9 mouse cellular contexts compared by ENCODE assay signal in the genomic region with DNA sequence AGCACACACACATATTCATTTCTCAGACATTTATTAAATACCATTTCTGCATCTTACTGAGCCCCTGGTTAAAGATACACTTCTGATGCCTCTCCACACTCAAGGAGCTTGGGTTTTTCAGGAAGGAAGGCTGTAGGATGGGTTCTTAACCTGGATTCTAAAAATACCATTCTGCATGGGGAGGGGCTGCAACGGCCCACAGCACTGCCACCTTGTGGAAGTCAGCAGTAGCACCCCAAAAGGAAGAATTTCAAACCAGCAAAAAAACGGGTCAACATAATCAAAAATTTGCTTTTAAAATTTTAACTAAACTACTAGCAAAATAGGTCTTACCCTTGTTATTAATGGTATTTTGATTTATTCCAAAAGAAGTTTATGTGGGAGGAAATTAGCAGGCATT. TPM values are rescaled to one million over a fixed set of nuclear protein-coding genes. Genes with fewer than 3 reads are reported as not detected.
DNase-seq lines count a peak whose midpoint lies in the region; ATAC-seq and TF ChIP-seq lines count a peak whose summit lies in the region.
"Had no signal": no experiment of that assay in that cellular context is flagged by ENCODE, and none has a peak within 500 bp of the region (broad histone marks: within the 10 kb centered on the region; RNA-seq: fewer than 3 reads in every experiment).

No protein-coding gene starts in this region.

- TF ChIP-seq POLR2A in liver, adult 2 months (IDR thresholded peaks at IDR 0.05; ENCODE audit: extremely low read depth, insufficient read depth, low read length), result no peak

- no peak overlapping the region for H3K9ac ChIP-seq in liver, adult 2 months (ENCODE audit: low read depth, low read length)
- no peak overlapping the region for H3K9ac ChIP-seq in kidney, embryonic 15.5 days

- H3K9me3 ChIP-seq in kidney, embryonic 15.5 days (replicated peaks), result no peaks in the 10 kb centered on the region

- no peaks in the 10 kb centered on the region for H3K79me2 ChIP-seq in liver, adult 2 months (ENCODE audit: control insufficient read depth, insufficient read depth, low read length)

- H3K36me3 ChIP-seq in liver, adult 2 months (ENCODE audit: control insufficient read depth, insufficient read depth, low read length), result peaks cover 13% of the 10 kb centered on the region
- no peaks in the 10 kb centered on the region for H3K36me3 ChIP-seq in kidney, embryonic 15.5 days

- no peak for ATAC-seq in kidney, embryonic 15.5 days (replicated peaks; ENCODE audit: low FRiP score)

- TF ChIP-seq CTCF in liver, adult 2 months (IDR thresholded peaks at IDR 0.05; ENCODE audit: low read depth, low read length), result peak; percentile 84

- no peak overlapping the region for H3K27ac ChIP-seq in liver, adult 2 months (replicated peaks; ENCODE audit: insufficient read depth, low read depth, low read length)
- no peak overlapping the region for H3K27ac ChIP-seq in kidney, embryonic 15.5 days

- WGBS in liver, adult 2 months, result 35% methylated on average over 2 of the region's 2 CpGs
- WGBS in kidney, embryonic 15.5 days, result 34% methylated on average over 2 of the region's 2 CpGs

- H3K4me3 ChIP-seq in liver, adult 2 months (ENCODE audit: insufficient read depth, low read depth, low read length), result no peak overlapping the region
- no peak overlapping the region for H3K4me3 ChIP-seq in kidney, embryonic 15.5 days (replicated peaks)

- DNase-seq in cerebellum, adult 18-20 months, result peak; percentile 15 to 26
- DNase-seq in cerebellum, adult 11-12 months, result no peak
- no peak for DNase-seq in liver, adult 2 months (ENCODE audit: extremely low read depth, low read depth, low spot score)
- DNase-seq in liver (no peak), R1 (ENCODE audit: low read depth, low spot score) (peak; percentile 16)
- peak; percentile 26 for DNase-seq in lung, postnatal 10 days
- no peak for DNase-seq in urinary bladder, adult 18-20 months (ENCODE audit: low spot score in 2 of 2)

- no peaks in the 10 kb centered on the region for H3K4me1 ChIP-seq in liver, adult 2 months (ENCODE audit: control insufficient read depth, insufficient read depth, low read length)
- no peaks in the 10 kb centered on the region for H3K4me1 ChIP-seq in kidney, embryonic 15.5 days

- no peak overlapping the region for H3K4me2 ChIP-seq in kidney, embryonic 15.5 days

- H3K27me3 ChIP-seq in liver, adult 2 months (ENCODE audit: control insufficient read depth, insufficient read depth, low read length), result no peaks in the 10 kb centered on the region
- H3K27me3 ChIP-seq in kidney, embryonic 15.5 days, result no peaks in the 10 kb centered on the region

RNA-seq across cellular contexts. Expression of a gene that starts 47.2 kb away (rescaled TPM):
- total RNA-seq in liver, adult 2 months (2014; rRNA removed), result 7.3 and 11.2 TPM in 2 replicates
- polyA plus RNA-seq in liver, adult 2 months (2012; rRNA removed), result 15.0 and 19.1 TPM in 2 replicates
- 12.7 and 13.9 TPM in 2 replicates for polyA plus RNA-seq in kidney, embryonic 15.5 days (2015; fragmentation: Nextera tagmentation; extraction: Ambion mirVana)

RNA-seq across cellular contexts. Expression of a gene that starts 50.0 kb away (rescaled TPM):
- 234 and 283 TPM in 2 replicates for total RNA-seq in liver, adult 2 months (2014; rRNA removed)
- polyA plus RNA-seq in liver, adult 2 months (2012; rRNA removed), result 132 and 197 TPM in 2 replicates
- polyA plus RNA-seq in kidney, embryonic 15.5 days (2015; fragmentation: Nextera tagmentation; extraction: Ambion mirVana), result 1.6 and 2.0 TPM in 2 replicates
- total RNA-seq: heart, adult 18-20 months had no signal

RNA-seq across cellular contexts. Expression of a gene that starts 50.1 kb away (rescaled TPM):
- total RNA-seq in liver, adult 2 months (2014; rRNA removed), result 147 and 179 TPM in 2 replicates
- 127 and 153 TPM in 2 replicates for polyA plus RNA-seq in liver, adult 2 months (2012; rRNA removed)
- polyA plus RNA-seq in kidney, embryonic 15.5 days (2015; fragmentation: Nextera tagmentation; extraction: Ambion mirVana), result 4.8 and 4.9 TPM in 2 replicates
- total RNA-seq: heart, adult 18-20 months had no signal

Comparison
In these comparisons a context has a peak if more than half of its experiments do, and no peak if none do; other contexts are left out.
1. DNase-seq: peak in cerebellum, adult 18-20 months (2 of 2), R1 (single experiment) and lung, postnatal 10 days (single experiment); none in cerebellum, adult 11-12 months (single experiment), liver, adult 2 months (single experiment), liver (single experiment) and urinary bladder, adult 18-20 months (0 of 2).
2. RNA of a gene that starts 50.0 kb away (polyA plus RNA-seq): 132 to 197 TPM in liver, adult 2 months; 1.6 to 2.0 TPM in kidney, embryonic 15.5 days; every median in the first group is over 10 times any median in the second.
3. RNA of a gene that starts 50.1 kb away (polyA plus RNA-seq): 127 to 153 TPM in liver, adult 2 months; 4.8 to 4.9 TPM in kidney, embryonic 15.5 days; every median in the first group is over 10 times any median in the second.